Mouse (Mus musculus) embryonic fibroblast, embryonic 13.5 days (primary cell): Measurements from ENCODE around the gene Chst11. TPM values are rescaled to one million over a fixed set of nuclear protein-coding genes. Genes with fewer than 3 reads are reported as not detected.
A peak's percentile ranks its signal among the peaks of the same experiment; 100 is the strongest.

Source experiments
- H3K27ac ChIP-seq: 2 replicates; pipeline ENCODE4 v1.5.1; 2012; ENCODE audit warnings: low read length, control low read depth, inconsistent platforms; ENCODE audit not compliant: insufficient read depth
- H3K4me1 ChIP-seq: 2 replicates; pipeline ENCODE4 v1.6.1; 2011; ENCODE audit warnings: low read length; ENCODE audit not compliant: control insufficient read depth, insufficient read depth
- H3K4me3 ChIP-seq: 2 replicates; pipeline ENCODE4 v1.5.1; 2011; ENCODE audit warnings: mild to moderate bottlenecking, control low read depth, low read length; ENCODE audit not compliant: insufficient read depth
- CTCF ChIP-seq: IDR thresholded peaks from 2 replicates; pipeline ENCODE4 v1.5.1; 2011; ENCODE audit warnings: mild to moderate bottlenecking, control low read depth, low read length, moderate library complexity, borderline replicate concordance; ENCODE audit not compliant: insufficient read depth
- POLR2A ChIP-seq: IDR thresholded peaks from 2 replicates; pipeline ENCODE4 v1.6.1; 2011; ENCODE audit warnings: low read depth, mild to moderate bottlenecking, control low read depth, low read length, moderate library complexity
- polyA plus RNA-seq: library from polyadenylated mRNA; stranded (reverse); fragments of >200 nt; gene quantifications from 2 replicates; pipeline ENCODE4 v1.2.4, GENCODE M21; 2011; ENCODE audit warnings: low read depth; ENCODE audit not compliant: missing spikeins, insufficient read length

The Chst11 gene
- polyA plus RNA-seq, 1 experiment = 12.9 TPM

- TF ChIP-seq CTCF (no peak), POLR2A (no peak)
- H3K4me1 ChIP-seq = no peaks in the 10 kb centered on the region
- no peak overlapping the region for H3K4me3 ChIP-seq
- no peak overlapping the region for H3K27ac ChIP-seq
Measured at GRCm38 (mm10) chr10:82966672-82967071, 18.6 kb upstream of the Chst11 start.

- no peaks in the 10 kb centered on the region for H3K4me1 ChIP-seq
- no peak overlapping the region for H3K27ac ChIP-seq
Measured at GRCm38 (mm10) chr10:82969612-82970011, 15.7 kb upstream of the Chst11 start.

GRCm38 (mm10) chr10:82971549-82971948 is 13.7 kb upstream of the Chst11 start:
- TF ChIP-seq POLR2A (no peak), CTCF (no peak)
- Histone ChIP-seq H3K4me3 (no peak overlapping the region), H3K4me1 (no peaks in the 10 kb centered on the region), H3K27ac (no peak overlapping the region)

More at GRCm38 (mm10) chr10:82969612-82970011, 15.7 kb upstream of the Chst11 start:
- no peak overlapping the region for H3K4me3 ChIP-seq
- TF ChIP-seq CTCF = no peak
- no peak for TF ChIP-seq POLR2A

GRCm38 (mm10) chr10:82974201-82974600 is 11.1 kb upstream of the Chst11 start:
- Histone ChIP-seq H3K4me1 (no peaks in the 10 kb centered on the region), H3K4me3 (no peak overlapping the region), H3K27ac (no peak overlapping the region)
- TF ChIP-seq CTCF (no peak), POLR2A (no peak)

GRCm38 (mm10) chr10:82974627-82975177 is 10.6 kb upstream of the Chst11 start:
- no peak for TF ChIP-seq POLR2A
- no peak for TF ChIP-seq CTCF

GRCm38 (mm10) chr10:82975806-82976205 is 9.5 kb upstream of the Chst11 start:
- no peak overlapping the region for H3K4me3 ChIP-seq
- no peaks in the 10 kb centered on the region for H3K4me1 ChIP-seq
- no peak overlapping the region for H3K27ac ChIP-seq
- TF ChIP-seq CTCF = no peak
- no peak for TF ChIP-seq POLR2A

More at GRCm38 (mm10) chr10:82974627-82975177, 10.6 kb upstream of the Chst11 start:
- Histone ChIP-seq H3K27ac (no peak overlapping the region), H3K4me3 (no peak overlapping the region), H3K4me1 (no peaks in the 10 kb centered on the region)

GRCm38 (mm10) chr10:82982286-82982685 is 3.0 kb upstream of the Chst11 start:
- Histone ChIP-seq H3K27ac (no peak overlapping the region), H3K4me3 (no peak overlapping the region), H3K4me1 (peaks cover 3% of the 10 kb centered on the region; the same call in 1 of the 2 replicates)
- TF ChIP-seq CTCF (no peak), POLR2A (no peak)

GRCm38 (mm10) chr10:82985700-82986131 is 418 bp downstream of the Chst11 start:
- H3K4me1 ChIP-seq = peaks cover 6% of the 10 kb centered on the region; the same call in 1 of the 2 replicates
- H3K27ac ChIP-seq = peak overlapping the region; percentile 58
- H3K4me3 ChIP-seq = peak overlapping the region; percentile 92
- no peak for TF ChIP-seq CTCF
- no peak for TF ChIP-seq POLR2A

GRCm38 (mm10) chr10:82986251-82986992 is 1.1 kb downstream of the Chst11 start:
- TF ChIP-seq POLR2A = no peak
- no peak for TF ChIP-seq CTCF

GRCm38 (mm10) chr10:82986993-82987349 is 1.7 kb downstream of the Chst11 start:
- Histone ChIP-seq H3K4me1 (peaks cover 9% of the 10 kb centered on the region; the same call in 1 of the 2 replicates), H3K4me3 (peak overlapping the region; percentile 92), H3K27ac (no peak overlapping the region)

More at GRCm38 (mm10) chr10:82986251-82986992, 1.1 kb downstream of the Chst11 start:
- Histone ChIP-seq H3K4me1 (peaks cover 9% of the 10 kb centered on the region; the same call in 1 of the 2 replicates), H3K27ac (peak overlapping the region; percentile 58; the same call in 1 of the 2 replicates), H3K4me3 (peak overlapping the region; percentile 92)

More at GRCm38 (mm10) chr10:82986993-82987349, 1.7 kb downstream of the Chst11 start:
- no peak for TF ChIP-seq POLR2A
- no peak for TF ChIP-seq CTCF
